Mouse (Mus musculus): Measurements from ENCODE around the gene Vash2. TPM values are rescaled to one million over a fixed set of nuclear protein-coding genes. Genes with fewer than 3 reads are reported as not detected.

Gene Vash2
- total and polyA plus RNA-seq, 3 experiments: 0.04 to 0.17 (median 0.16) TPM

GRCm38 (mm10) chr1:190978001-190978400 lies 1.1 kb downstream of the Vash2 start:
- DNase-seq (ENCODE audit: extremely low read depth): no peak
- in situ Hi-C loops (cut with MboI; ENCODE audit: low pct_ligation_motif_present, low pct_unique_long_range_greater_than_20kb, low sequenced_read_pairs) (no loop called here), dilution Hi-C loops (cut with MboI; ENCODE audit: extremely low pct_ligation_motif_present, extremely low pct_unique_long_range_greater_than_20kb, low sequenced_read_pairs) (no loop called here)
- no peak overlapping the region for H3K4me2 ChIP-seq (ENCODE audit: insufficient read depth, low read depth, poor library complexity, severe bottlenecking)
- no peak overlapping the region for H3K27ac ChIP-seq (ENCODE audit: insufficient read depth, low read depth)
- H3K4me1 ChIP-seq (ENCODE audit: control insufficient read depth in 1 of 2, insufficient read depth in 2 of 2): peaks cover 11 to 28% of the 10 kb centered on the region in 2 experiments
- H3K79me2 ChIP-seq (replicated peaks; ENCODE audit: control insufficient read depth, extremely low read depth, insufficient read depth, poor library complexity, severe bottlenecking): no peaks in the 10 kb centered on the region
- peaks cover 6% of the 10 kb centered on the region for H3K9me3 ChIP-seq (replicated peaks; ENCODE audit: low read length)
- H3K9ac ChIP-seq (ENCODE audit: insufficient read depth, low read depth): no peak overlapping the region
- no peaks in the 10 kb centered on the region for H3K36me3 ChIP-seq (replicated peaks in 1 of 2; ENCODE audit: control insufficient read depth in 1 of 2, insufficient read depth in 1 of 2, low read length in 1 of 2)
- no peak overlapping the region for H3K4me3 ChIP-seq (replicated peaks in 1 of 3; ENCODE audit: low read depth in 2 of 3, low read length in 2 of 3, poor library complexity in 1 of 3)
- H3K27me3 ChIP-seq (replicated peaks): peaks cover 7% of the 10 kb centered on the region
- TF ChIP-seq NELFE (IDR thresholded peaks at IDR 0.05; ENCODE audit: low read depth, low read length): no peak
- no peak for TF ChIP-seq ELF1 (IDR thresholded peaks at IDR 0.05; ENCODE audit: low read depth, low read length)
- TF ChIP-seq USF2 (conservative IDR thresholded peaks at IDR 0.05; ENCODE audit: low read depth, low read length): no peak
- no peak for TF ChIP-seq E2F4 (IDR thresholded peaks at IDR 0.05; ENCODE audit: insufficient replicate concordance, low read depth, low read length)
- no peak for TF ChIP-seq ZNF384 (IDR thresholded peaks at IDR 0.05; ENCODE audit: low read depth, low read length)
- no peak for TF ChIP-seq ZKSCAN1 (IDR thresholded peaks at IDR 0.05; ENCODE audit: borderline replicate concordance, low read depth, low read length)
- TF ChIP-seq MAFK (IDR thresholded peaks at IDR 0.05; ENCODE audit: insufficient replicate concordance, low read length): no peak
- no peak for TF ChIP-seq TCF12 (IDR thresholded peaks at IDR 0.05; ENCODE audit: low read depth, low read length)
- no peak for TF ChIP-seq SMC3 (IDR thresholded peaks at IDR 0.05; ENCODE audit: low read depth, low read length)
- no peak for TF ChIP-seq TBP (conservative IDR thresholded peaks at IDR 0.05; ENCODE audit: low read depth, low read length)
- TF ChIP-seq NRF1 (IDR thresholded peaks at IDR 0.05; ENCODE audit: low read depth, low read length): no peak
- TF ChIP-seq MEF2A (IDR thresholded peaks at IDR 0.05; ENCODE audit: borderline replicate concordance, low read depth, low read length): no peak
- no peak for TF ChIP-seq MAX (IDR thresholded peaks at IDR 0.05; ENCODE audit: low read length)
- no peak for TF ChIP-seq ETS1 (conservative IDR thresholded peaks at IDR 0.05; ENCODE audit: low read depth, low read length)
- TF ChIP-seq USF1 (IDR thresholded peaks at IDR 0.05; ENCODE audit: low read depth, low read length): no peak

GRCm38 (mm10) chr1:190976887-190977573 lies 2.1 kb downstream of the Vash2 start:
- Histone ChIP-seq H3K4me3 (replicated peaks in 1 of 3; ENCODE audit: low read depth in 2 of 3, low read length in 2 of 3, poor library complexity in 1 of 3) (no peak overlapping the region), H3K36me3 (replicated peaks in 1 of 2; ENCODE audit: control insufficient read depth in 1 of 2, insufficient read depth in 1 of 2, low read length in 1 of 2) (no peaks in the 10 kb centered on the region), H3K4me1 (ENCODE audit: control insufficient read depth in 1 of 2, insufficient read depth in 2 of 2) (peaks cover 11 to 32% of the 10 kb centered on the region in 2 experiments), H3K4me2 (ENCODE audit: insufficient read depth, low read depth, poor library complexity, severe bottlenecking) (no peak overlapping the region), H3K27ac (ENCODE audit: insufficient read depth, low read depth) (no peak overlapping the region), H3K27me3 (replicated peaks) (peaks cover 7% of the 10 kb centered on the region), H3K79me2 (replicated peaks; ENCODE audit: control insufficient read depth, extremely low read depth, insufficient read depth, poor library complexity, severe bottlenecking) (no peaks in the 10 kb centered on the region), H3K9ac (ENCODE audit: insufficient read depth, low read depth) (no peak overlapping the region), H3K9me3 (replicated peaks; ENCODE audit: low read length) (peaks cover 6% of the 10 kb centered on the region)
- TF ChIP-seq HCFC1 (IDR thresholded peaks at IDR 0.05; ENCODE audit: low read depth, low read length): no peak
- TF ChIP-seq BHLHE40 (IDR thresholded peaks at IDR 0.05; ENCODE audit: low read depth, low read length): no peak
- TF ChIP-seq SIN3A (IDR thresholded peaks at IDR 0.05; ENCODE audit: low read length): no peak
- no peak for TF ChIP-seq NRF1 (IDR thresholded peaks at IDR 0.05; ENCODE audit: low read depth, low read length)
- TF ChIP-seq ZMIZ1 (IDR thresholded peaks at IDR 0.05; ENCODE audit: low read depth, low read length): no peak
- no peak for TF ChIP-seq NELFE (IDR thresholded peaks at IDR 0.05; ENCODE audit: low read depth, low read length)
- no peak for TF ChIP-seq ELF1 (IDR thresholded peaks at IDR 0.05; ENCODE audit: low read depth, low read length)
- no peak for TF ChIP-seq TCF12 (IDR thresholded peaks at IDR 0.05; ENCODE audit: low read depth, low read length)
- TF ChIP-seq MAX (IDR thresholded peaks at IDR 0.05; ENCODE audit: low read length): no peak
- TF ChIP-seq KAT2A (IDR thresholded peaks at IDR 0.05; ENCODE audit: insufficient replicate concordance, low read length): no peak
- no peak for TF ChIP-seq RAD21 (IDR thresholded peaks at IDR 0.05; ENCODE audit: low read depth, low read length)
- TF ChIP-seq JUN (IDR thresholded peaks at IDR 0.05; ENCODE audit: insufficient read depth, low read depth, low read length): no peak
- no peak for TF ChIP-seq ETS1 (conservative IDR thresholded peaks at IDR 0.05; ENCODE audit: low read depth, low read length)
- no peak for TF ChIP-seq ZC3H11A (IDR thresholded peaks at IDR 0.05; ENCODE audit: low read depth, low read length)
- no peak for DNase-seq (ENCODE audit: extremely low read depth)
- in situ Hi-C loops (cut with MboI; ENCODE audit: low pct_ligation_motif_present, low pct_unique_long_range_greater_than_20kb, low sequenced_read_pairs) (no loop called here), dilution Hi-C loops (cut with MboI; ENCODE audit: extremely low pct_ligation_motif_present, extremely low pct_unique_long_range_greater_than_20kb, low sequenced_read_pairs) (no loop called here)
